Mouse (Mus musculus): ENCODE measurements around the gene Hoxa4. TPM values are rescaled to one million over a fixed set of nuclear protein-coding genes. Genes with fewer than 3 reads are reported as not detected.
A peak's percentile ranks its signal among the peaks of the same experiment; 100 is the strongest.

Hoxa4 gene
- polyA plus RNA-seq, 1 experiment: not detected

GRCm38 (mm10) chr6:52204050-52204752 is 12.6 kb upstream of the Hoxa4 start, which contains the start of gene Hoxa5:
Gene Hoxa5, minus strand, starts transcription at chr6:52204587.
- TF ChIP-seq CTCF (IDR thresholded peaks at IDR 0.05; ENCODE audit: extremely low read depth, insufficient read depth, low read length) (no peak), POLR2A (IDR thresholded peaks at IDR 0.05; ENCODE audit: extremely low read depth, insufficient read depth, low read length) (no peak)
- Histone ChIP-seq H3K27ac (ENCODE audit: insufficient read depth, low read length) (no peak within 1 kb of the TSS), H3K4me3 (ENCODE audit: insufficient read depth, low read length) (no peak within 1 kb of the TSS), H3K4me1 (ENCODE audit: control insufficient read depth, insufficient read depth, low read length) (no peaks in the 10 kb centered on the region)

GRCm38 (mm10) chr6:52203371-52204049 is 12.0 kb upstream of the Hoxa4 start:
- Histone ChIP-seq H3K27ac (ENCODE audit: insufficient read depth, low read length) (no peak overlapping the region), H3K4me3 (ENCODE audit: insufficient read depth, low read length) (no peak overlapping the region), H3K4me1 (ENCODE audit: control insufficient read depth, insufficient read depth, low read length) (no peaks in the 10 kb centered on the region)
- no peak for TF ChIP-seq CTCF (IDR thresholded peaks at IDR 0.05; ENCODE audit: extremely low read depth, insufficient read depth, low read length)
- TF ChIP-seq POLR2A (IDR thresholded peaks at IDR 0.05; ENCODE audit: extremely low read depth, insufficient read depth, low read length): no peak

GRCm38 (mm10) chr6:52203121-52203370 is 11.5 kb upstream of the Hoxa4 start:
- no peaks in the 10 kb centered on the region for H3K4me1 ChIP-seq (ENCODE audit: control insufficient read depth, insufficient read depth, low read length)
- H3K27ac ChIP-seq (ENCODE audit: insufficient read depth, low read length): no peak overlapping the region
- TF ChIP-seq POLR2A (IDR thresholded peaks at IDR 0.05; ENCODE audit: extremely low read depth, insufficient read depth, low read length): no peak
- TF ChIP-seq CTCF (IDR thresholded peaks at IDR 0.05; ENCODE audit: extremely low read depth, insufficient read depth, low read length): no peak
- no peak overlapping the region for H3K4me3 ChIP-seq (ENCODE audit: insufficient read depth, low read length)

GRCm38 (mm10) chr6:52202362-52203120 is 11.0 kb upstream of the Hoxa4 start:
- H3K27ac ChIP-seq (ENCODE audit: insufficient read depth, low read length): no peak overlapping the region
- TF ChIP-seq POLR2A (IDR thresholded peaks at IDR 0.05; ENCODE audit: extremely low read depth, insufficient read depth, low read length) (no peak), CTCF (IDR thresholded peaks at IDR 0.05; ENCODE audit: extremely low read depth, insufficient read depth, low read length) (no peak)
- no peak overlapping the region for H3K4me3 ChIP-seq (ENCODE audit: insufficient read depth, low read length)
- H3K4me1 ChIP-seq (ENCODE audit: control insufficient read depth, insufficient read depth, low read length): no peaks in the 10 kb centered on the region

- H3K4me1 ChIP-seq (ENCODE audit: control insufficient read depth, insufficient read depth, low read length): no peaks in the 10 kb centered on the region
- TF ChIP-seq POLR2A (IDR thresholded peaks at IDR 0.05; ENCODE audit: extremely low read depth, insufficient read depth, low read length): no peak
- H3K4me3 ChIP-seq (ENCODE audit: insufficient read depth, low read length): no peak overlapping the region
- no peak overlapping the region for H3K27ac ChIP-seq (ENCODE audit: insufficient read depth, low read length)
Measured at GRCm38 (mm10) chr6:52201269-52201668, 9.7 kb upstream of the Hoxa4 start.

- no peak for TF ChIP-seq CTCF (IDR thresholded peaks at IDR 0.05; ENCODE audit: extremely low read depth, insufficient read depth, low read length)
- TF ChIP-seq POLR2A (IDR thresholded peaks at IDR 0.05; ENCODE audit: extremely low read depth, insufficient read depth, low read length): no peak
- Histone ChIP-seq H3K4me1 (ENCODE audit: control insufficient read depth, insufficient read depth, low read length) (no peaks in the 10 kb centered on the region), H3K4me3 (ENCODE audit: insufficient read depth, low read length) (no peak overlapping the region), H3K27ac (ENCODE audit: insufficient read depth, low read length) (no peak overlapping the region)
Measured at GRCm38 (mm10) chr6:52200751-52201250, 9.2 kb upstream of the Hoxa4 start.

GRCm38 (mm10) chr6:52200073-52200750 is 8.7 kb upstream of the Hoxa4 start:
- TF ChIP-seq CTCF (IDR thresholded peaks at IDR 0.05; ENCODE audit: extremely low read depth, insufficient read depth, low read length): no peak
- TF ChIP-seq POLR2A (IDR thresholded peaks at IDR 0.05; ENCODE audit: extremely low read depth, insufficient read depth, low read length): no peak
- H3K27ac ChIP-seq (ENCODE audit: insufficient read depth, low read length): no peak overlapping the region
- H3K4me3 ChIP-seq (ENCODE audit: insufficient read depth, low read length): no peak overlapping the region
- H3K4me1 ChIP-seq (ENCODE audit: control insufficient read depth, insufficient read depth, low read length): no peaks in the 10 kb centered on the region

- Histone ChIP-seq H3K4me1 (ENCODE audit: control insufficient read depth, insufficient read depth, low read length) (no peaks in the 10 kb centered on the region), H3K4me3 (ENCODE audit: insufficient read depth, low read length) (no peak overlapping the region), H3K27ac (ENCODE audit: insufficient read depth, low read length) (no peak overlapping the region)
- TF ChIP-seq POLR2A (IDR thresholded peaks at IDR 0.05; ENCODE audit: extremely low read depth, insufficient read depth, low read length): no peak
- TF ChIP-seq CTCF (IDR thresholded peaks at IDR 0.05; ENCODE audit: extremely low read depth, insufficient read depth, low read length): peak; percentile 46; the same call in 1 of the 2 replicates
Measured at GRCm38 (mm10) chr6:52197271-52197670, 5.7 kb upstream of the Hoxa4 start.

- Histone ChIP-seq H3K4me1 (ENCODE audit: control insufficient read depth, insufficient read depth, low read length) (no peaks in the 10 kb centered on the region), H3K27ac (ENCODE audit: insufficient read depth, low read length) (no peak overlapping the region), H3K4me3 (ENCODE audit: insufficient read depth, low read length) (no peak overlapping the region)
- TF ChIP-seq CTCF (IDR thresholded peaks at IDR 0.05; ENCODE audit: extremely low read depth, insufficient read depth, low read length): no peak
- no peak for TF ChIP-seq POLR2A (IDR thresholded peaks at IDR 0.05; ENCODE audit: extremely low read depth, insufficient read depth, low read length)
Measured at GRCm38 (mm10) chr6:52196811-52197210, 5.3 kb upstream of the Hoxa4 start.
